Mouse (Mus musculus) lung, embryonic 15.5 days (tissue): ENCODE measurements at regions not wholly inside any gene's neighbourhood (a gene's known extent, or its start where the extent isn't known, plus 50 kb on each side); places are given as distances from the start of the nearest gene placed in this dataset.

Source experiments
- ATAC-seq: fragments of 200-750 bp; cut with Nextera tagmentation; 2 replicates; pipeline ENCODE4 v1.8.0; 2017; ENCODE audit warnings: moderate number of reproducible peaks, borderline replicate concordance; ENCODE audit not compliant: low FRiP score, low TSS enrichment; ENCODE audit errors: extremely low read depth
- H3K27ac ChIP-seq: fragments of 300-500 bp; sonication (generic); 2 replicates; pipeline ENCODE4 v1.5.1; 2015; ENCODE audit warnings: moderate library complexity, mild to moderate bottlenecking, inconsistent platforms
- H3K27me3 ChIP-seq: fragments of 300-500 bp; sonication (generic); 2 replicates; pipeline ENCODE4 v1.6.1; 2015; ENCODE audit warnings: inconsistent platforms
- H3K36me3 ChIP-seq: fragments of 300-500 bp; sonication (generic); 2 replicates; pipeline ENCODE4 v1.6.1; 2015; ENCODE audit warnings: inconsistent platforms
- H3K4me1 ChIP-seq: fragments of 300-500 bp; sonication (generic); 2 replicates; pipeline ENCODE4 v1.6.1; 2015; ENCODE audit warnings: inconsistent platforms
- H3K4me2 ChIP-seq: fragments of 300-500 bp; sonication (generic); 2 replicates; pipeline ENCODE4 v1.6.1; 2015; ENCODE audit warnings: inconsistent platforms, mild to moderate bottlenecking, moderate library complexity
- H3K4me3 ChIP-seq: fragments of 300-500 bp; sonication (generic); 2 replicates; pipeline ENCODE4 v1.5.1; 2015; ENCODE audit warnings: mild to moderate bottlenecking, inconsistent platforms
- H3K9ac ChIP-seq: fragments of 300-500 bp; sonication (generic); 2 replicates; pipeline ENCODE4 v1.6.1; 2015; ENCODE audit warnings: inconsistent platforms
- H3K9me3 ChIP-seq: fragments of 300-500 bp; sonication (generic); 2 replicates; pipeline ENCODE4 v1.6.1; 2016; ENCODE audit warnings: inconsistent platforms
- WGBS: fragments of 180-500 bp; shearing (Covaris S2); methylation state at CpG from one replicate; pipeline ENCODE4 v1.1.7; 2015; 5-methylcytosine and 5-hydroxymethylcytosine counted together

DNA sequence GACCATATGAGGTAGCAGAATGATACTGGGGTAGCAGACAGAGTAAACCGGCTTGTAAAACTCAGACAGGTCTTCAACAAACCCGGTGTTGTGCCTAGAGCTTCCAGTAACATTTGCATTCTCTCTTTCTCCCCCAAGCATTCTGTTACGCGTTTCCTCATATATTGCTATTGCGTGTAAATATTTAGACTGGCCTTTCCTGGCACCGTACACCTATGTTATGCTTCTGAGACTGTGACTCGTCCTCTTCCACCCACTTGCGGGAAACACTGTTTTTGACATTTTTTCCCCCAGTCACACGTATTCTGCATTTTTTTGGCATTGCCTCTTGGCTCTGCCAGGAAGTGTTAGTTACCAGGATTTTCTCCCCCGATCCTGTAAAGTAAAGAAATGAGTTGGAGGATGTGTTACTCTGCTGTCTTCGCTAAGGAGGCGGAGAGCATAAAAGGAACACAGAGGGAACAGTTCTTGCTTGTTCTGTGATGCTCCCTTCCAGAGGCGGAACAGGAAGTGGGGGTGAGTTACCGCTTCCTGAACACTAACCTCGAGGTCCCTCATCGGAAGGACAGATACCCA is 233.7 kb upstream of the Tank start:
- no peak for ATAC-seq
- peak overlapping the region; percentile 39 for H3K4me2 ChIP-seq
- H3K27ac ChIP-seq: 0 out of 2 replicates have a peak overlapping the region, but pooled peaks have one; percentile 1
- H3K9me3 ChIP-seq: no peaks in the 10 kb centered on the region
- H3K36me3 ChIP-seq: no peaks in the 10 kb centered on the region
- 57% methylated on average over 16 of the region's 16 CpGs for WGBS
- no peak overlapping the region for H3K9ac ChIP-seq
- no peaks in the 10 kb centered on the region for H3K27me3 ChIP-seq
- no peak overlapping the region for H3K4me3 ChIP-seq
- peaks cover 16% of the 10 kb centered on the region for H3K4me1 ChIP-seq

- Histone ChIP-seq H3K4me3 (no peak overlapping the region), H3K9ac (no peak overlapping the region), H3K9me3 (no peaks in the 10 kb centered on the region), H3K4me1 (peaks cover 15% of the 10 kb centered on the region), H3K4me2 (no peak overlapping the region; the same call in 1 of the 2 replicates), H3K36me3 (no peaks in the 10 kb centered on the region), H3K27ac (no peak overlapping the region), H3K27me3 (no peaks in the 10 kb centered on the region)
- WGBS: 35% methylated on average over 5 of the region's 5 CpGs
- ATAC-seq: peak; percentile 46; the same call in 1 of the 2 replicates
Observed at GRCm38 (mm10) chr2:61341254-61341653, 237.1 kb upstream of the Tank start.

- Histone ChIP-seq H3K9ac (no peak overlapping the region), H3K36me3 (no peaks in the 10 kb centered on the region), H3K4me1 (0 out of 2 replicates have a peak, but pooled peaks cover 6% of the 10 kb centered on the region), H3K4me2 (no peak overlapping the region), H3K27me3 (no peaks in the 10 kb centered on the region), H3K4me3 (no peak overlapping the region), H3K27ac (no peak overlapping the region), H3K9me3 (no peaks in the 10 kb centered on the region)
- ATAC-seq: no peak
- WGBS: 66% methylated on average over 4 of the region's 4 CpGs
Observed at GRCm38 (mm10) chr2:61319226-61319625, 259.2 kb upstream of the Tank start.

DNA sequence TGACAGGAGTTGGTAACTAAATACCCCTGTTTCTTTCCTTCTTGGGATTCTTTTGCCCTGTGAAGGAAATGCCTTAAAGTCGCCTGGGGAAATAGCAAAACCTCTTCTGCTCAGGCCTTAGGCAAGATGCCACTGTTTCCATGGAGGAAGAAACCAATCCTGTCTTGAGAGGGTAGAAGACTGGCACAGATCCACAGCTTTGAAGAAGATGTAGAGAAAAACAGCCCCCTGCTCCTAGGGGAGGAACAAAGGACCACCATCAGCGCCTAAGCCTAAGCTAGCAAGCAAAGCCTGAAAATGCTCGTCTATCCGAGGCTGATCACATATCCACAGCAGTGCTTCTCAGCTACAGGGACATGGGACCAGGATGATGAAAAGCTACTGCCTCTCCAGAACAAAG is 268.0 kb upstream of the Tank start:
- H3K4me3 ChIP-seq: no peak overlapping the region
- no peaks in the 10 kb centered on the region for H3K4me1 ChIP-seq
- no peaks in the 10 kb centered on the region for H3K27me3 ChIP-seq
- H3K9me3 ChIP-seq: no peaks in the 10 kb centered on the region
- 76% methylated on average over 4 of the region's 4 CpGs for WGBS
- no peak overlapping the region for H3K9ac ChIP-seq
- no peak overlapping the region for H3K27ac ChIP-seq
- no peak overlapping the region for H3K4me2 ChIP-seq
- no peaks in the 10 kb centered on the region for H3K36me3 ChIP-seq
- no peak for ATAC-seq

DNA sequence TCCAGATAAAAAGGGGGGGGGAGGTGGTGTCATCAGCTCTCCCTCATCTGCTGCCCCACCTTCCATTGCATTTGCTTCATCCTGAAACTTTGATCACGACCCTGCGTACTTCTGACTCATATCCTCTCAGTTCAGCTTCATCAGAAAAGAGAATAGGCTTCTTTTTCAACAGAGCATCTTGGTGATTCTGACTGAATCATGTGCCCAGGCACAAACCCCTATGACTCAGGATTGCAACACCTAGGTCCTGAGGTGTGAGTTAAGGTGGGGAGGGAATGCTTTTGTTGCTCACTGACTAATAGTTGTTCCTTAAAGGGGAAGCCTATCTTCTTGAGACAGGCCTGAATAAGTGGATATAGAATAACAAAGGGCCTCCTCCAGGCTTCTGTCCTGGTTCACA is 269.2 kb upstream of the Tank start:
- H3K4me1 ChIP-seq: no peaks in the 10 kb centered on the region
- no peaks in the 10 kb centered on the region for H3K9me3 ChIP-seq
- no peak overlapping the region for H3K4me3 ChIP-seq
- no peak overlapping the region for H3K4me2 ChIP-seq
- H3K27me3 ChIP-seq: no peaks in the 10 kb centered on the region
- 93% methylated on average over 2 of the region's 2 CpGs for WGBS
- no peaks in the 10 kb centered on the region for H3K36me3 ChIP-seq
- no peak for ATAC-seq
- H3K9ac ChIP-seq: no peak overlapping the region
- H3K27ac ChIP-seq: no peak overlapping the region

DNA sequence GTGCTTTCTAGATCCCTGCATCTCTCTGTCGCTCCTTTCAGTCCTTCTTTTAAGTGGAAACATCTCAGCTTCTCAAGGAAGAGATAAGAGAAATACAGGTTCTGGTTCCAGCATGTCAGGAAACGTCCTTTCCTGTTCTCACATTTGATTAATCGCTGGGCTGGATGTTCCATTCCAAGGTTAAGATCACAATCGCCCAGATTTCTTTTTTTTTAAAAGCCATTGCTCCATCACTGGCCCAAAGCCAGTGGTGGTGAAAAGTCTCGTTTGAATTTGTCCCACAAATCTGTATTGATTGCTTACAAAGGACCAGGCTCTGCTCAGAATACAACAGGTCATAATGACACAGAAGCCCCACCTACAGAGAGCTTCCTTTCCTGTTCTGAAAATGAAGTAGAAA is 281.2 kb upstream of the Tank start:
- no peak overlapping the region for H3K4me3 ChIP-seq
- no peaks in the 10 kb centered on the region for H3K27me3 ChIP-seq
- no peak overlapping the region for H3K27ac ChIP-seq
- no peak overlapping the region for H3K4me2 ChIP-seq
- no peak for ATAC-seq
- 34% methylated on average over 5 of the region's 5 CpGs for WGBS
- H3K36me3 ChIP-seq: no peaks in the 10 kb centered on the region
- no peaks in the 10 kb centered on the region for H3K9me3 ChIP-seq
- peaks cover 24% of the 10 kb centered on the region for H3K4me1 ChIP-seq
- H3K9ac ChIP-seq: no peak overlapping the region

- Histone ChIP-seq H3K36me3 (no peaks in the 10 kb centered on the region), H3K27ac (peak overlapping the region; percentile 64), H3K9ac (no peak overlapping the region), H3K4me3 (no peak overlapping the region), H3K4me2 (no peak overlapping the region), H3K4me1 (peaks cover 24% of the 10 kb centered on the region), H3K9me3 (no peaks in the 10 kb centered on the region), H3K27me3 (no peaks in the 10 kb centered on the region)
- no peak for ATAC-seq
- WGBS: 73% methylated on average over 6 of the region's 6 CpGs
Observed at GRCm38 (mm10) chr2:61296606-61297005, 281.8 kb upstream of the Tank start.

GRCm38 (mm10) chr2:61295261-61295964 is 283.0 kb upstream of the Tank start:
- peak overlapping the region; percentile 58 for H3K27ac ChIP-seq

DNA sequence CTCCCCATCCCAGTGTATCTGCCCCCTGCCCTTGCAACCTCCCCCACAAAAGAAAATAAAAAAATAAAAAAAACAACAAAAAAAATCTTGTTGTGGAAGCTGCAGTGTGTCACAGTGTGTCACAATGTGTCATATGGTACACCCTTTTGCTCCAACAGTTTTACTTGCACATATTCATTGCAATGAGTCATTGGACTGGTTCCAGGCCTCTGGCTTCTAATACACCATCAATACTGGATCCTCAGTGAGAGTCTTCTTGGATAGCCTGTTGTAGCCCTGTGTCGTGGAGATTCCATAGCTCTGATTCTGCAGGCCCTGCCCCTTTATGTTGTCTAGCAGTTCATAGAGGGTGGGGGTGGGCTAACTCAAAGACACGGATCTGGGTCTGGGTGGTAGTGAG is 290.1 kb upstream of the Tank start:
- H3K36me3 ChIP-seq: no peaks in the 10 kb centered on the region
- ATAC-seq: no peak
- no peaks in the 10 kb centered on the region for H3K27me3 ChIP-seq
- H3K4me1 ChIP-seq: peaks cover 11% of the 10 kb centered on the region
- H3K4me3 ChIP-seq: no peak overlapping the region
- no peak overlapping the region for H3K4me2 ChIP-seq
- WGBS: 82% methylated on average over 2 of the region's 2 CpGs
- H3K9me3 ChIP-seq: no peaks in the 10 kb centered on the region
- no peak overlapping the region for H3K9ac ChIP-seq
- H3K27ac ChIP-seq: no peak overlapping the region

More at GRCm38 (mm10) chr2:61295261-61295964, 283.0 kb upstream of the Tank start:
- no peaks in the 10 kb centered on the region for H3K36me3 ChIP-seq
- no peak overlapping the region for H3K4me3 ChIP-seq
- no peak; the same call in 1 of the 2 replicates for ATAC-seq
- peaks cover 24% of the 10 kb centered on the region for H3K4me1 ChIP-seq
- no peak overlapping the region for H3K4me2 ChIP-seq
- H3K9me3 ChIP-seq: no peaks in the 10 kb centered on the region
- H3K9ac ChIP-seq: no peak overlapping the region
- WGBS: 24% methylated on average over 6 of the region's 6 CpGs
- H3K27me3 ChIP-seq: no peaks in the 10 kb centered on the region

DNA sequence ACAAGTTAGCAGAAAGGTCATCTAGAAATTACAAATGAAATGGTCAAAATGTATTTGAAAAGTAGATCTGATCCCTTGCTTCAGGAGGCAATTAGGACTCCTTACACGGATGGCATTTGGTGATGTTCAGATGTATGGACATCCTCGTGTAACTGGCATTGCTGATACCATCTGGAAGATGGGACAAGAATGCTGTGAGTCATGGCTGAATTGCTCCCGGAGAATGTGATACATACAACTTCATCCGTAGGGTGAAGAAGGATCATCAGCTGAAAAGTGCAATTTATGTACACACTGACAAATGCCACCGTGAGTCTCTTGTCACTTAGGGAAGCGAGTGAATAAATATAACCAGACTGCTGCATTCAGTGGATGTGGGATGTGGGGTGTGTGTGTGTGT is 293.7 kb upstream of the Tank start:
- Histone ChIP-seq H3K4me2 (no peak overlapping the region), H3K27me3 (no peaks in the 10 kb centered on the region), H3K9me3 (no peaks in the 10 kb centered on the region), H3K36me3 (no peaks in the 10 kb centered on the region), H3K4me3 (no peak overlapping the region), H3K4me1 (peaks cover 11% of the 10 kb centered on the region), H3K9ac (no peak overlapping the region), H3K27ac (no peak overlapping the region)
- WGBS: 46% methylated on average over 6 of the region's 6 CpGs
- no peak for ATAC-seq

DNA sequence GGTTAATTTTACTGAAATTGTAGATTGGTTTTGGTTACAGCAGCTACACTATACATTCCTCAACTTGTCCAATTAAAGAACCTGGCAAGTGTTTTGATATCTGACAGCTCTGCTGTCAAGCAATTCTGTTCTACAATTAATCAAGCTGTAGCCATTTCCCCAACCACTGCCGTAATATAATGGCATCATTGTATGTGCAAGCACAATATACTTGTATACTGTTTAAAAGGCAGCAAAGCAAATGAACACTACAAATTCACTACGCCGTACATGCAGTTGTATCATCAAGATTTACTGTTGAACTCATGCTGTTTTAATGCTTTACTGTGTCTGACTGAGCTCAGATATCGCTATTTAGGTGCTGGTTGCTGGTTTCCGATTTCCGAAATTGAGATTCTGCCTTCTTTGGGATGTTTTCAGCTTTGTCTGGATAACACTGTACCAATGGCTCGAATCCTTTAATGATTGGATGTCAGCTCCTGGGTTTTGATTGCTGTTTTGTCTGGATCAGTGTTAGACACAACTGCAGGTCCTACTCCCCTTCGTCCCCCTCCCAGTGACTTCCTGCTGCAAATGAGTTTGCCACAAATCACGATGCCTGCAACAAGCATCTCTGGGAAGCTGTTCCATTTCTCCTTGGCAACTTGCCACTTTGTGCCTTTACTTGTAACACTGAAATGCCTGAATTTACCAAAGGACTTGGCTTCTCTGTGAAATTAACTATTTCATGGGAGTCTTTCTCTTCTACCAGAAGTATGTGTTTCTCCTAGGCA is 294.4 kb upstream of the Tank start:
- Histone ChIP-seq H3K4me3 (no peak overlapping the region), H3K36me3 (no peaks in the 10 kb centered on the region), H3K27ac (no peak overlapping the region), H3K27me3 (no peaks in the 10 kb centered on the region), H3K4me2 (no peak overlapping the region), H3K9ac (no peak overlapping the region), H3K4me1 (peaks cover 11% of the 10 kb centered on the region), H3K9me3 (no peaks in the 10 kb centered on the region)
- no peak for ATAC-seq
- WGBS: 53% methylated on average over 9 of the region's 9 CpGs

- Histone ChIP-seq H3K27me3 (no peaks in the 10 kb centered on the region), H3K4me3 (no peak overlapping the region), H3K9ac (no peak overlapping the region), H3K4me2 (no peak overlapping the region), H3K27ac (no peak overlapping the region), H3K9me3 (no peaks in the 10 kb centered on the region), H3K4me1 (no peaks in the 10 kb centered on the region; the same call in 1 of the 2 replicates), H3K36me3 (no peaks in the 10 kb centered on the region)
- no peak for ATAC-seq
- 79% methylated on average over 5 of the region's 5 CpGs for WGBS
Observed at GRCm38 (mm10) chr2:61272721-61273120, 305.7 kb upstream of the Tank start.
